Mouse (Mus musculus): ENCODE data around the gene Ankrd42. TPM values are rescaled to one million over a fixed set of nuclear protein-coding genes. Genes with fewer than 3 reads are reported as not detected.

Gene Ankrd42
- total and polyA plus RNA-seq, 3 experiments, result 0.14 to 0.68 (median 0.26) TPM

- Histone ChIP-seq H3K4me3 (replicated peaks in 1 of 3; ENCODE audit: low read depth in 2 of 3, low read length in 2 of 3, poor library complexity in 1 of 3) (peak within 1 kb of the TSS; percentile 88 to 98 (median 91)), H3K4me1 (ENCODE audit: control insufficient read depth in 1 of 2, insufficient read depth in 2 of 2) (peaks cover 4 to 22% of the 10 kb centered on the region in 2 experiments; a peak in 3 of 4 replicates), H3K9ac (ENCODE audit: insufficient read depth, low read depth) (peak within 1 kb of the TSS; percentile 99), H3K9me3 (replicated peaks; ENCODE audit: low read length) (peaks cover 4% of the 10 kb centered on the region), H3K27me3 (replicated peaks) (peaks cover 4% of the 10 kb centered on the region), H3K79me2 (replicated peaks; ENCODE audit: control insufficient read depth, extremely low read depth, insufficient read depth, poor library complexity, severe bottlenecking) (peaks cover 32% of the 10 kb centered on the region), H3K27ac (ENCODE audit: insufficient read depth, low read depth) (peak within 1 kb of the TSS; percentile 74), H3K4me2 (ENCODE audit: insufficient read depth, low read depth, poor library complexity, severe bottlenecking) (peak within 1 kb of the TSS; percentile 67; the same call in 1 of the 2 replicates), H3K36me3 (replicated peaks in 1 of 2; ENCODE audit: control insufficient read depth in 1 of 2, insufficient read depth in 1 of 2, low read length in 1 of 2) (peaks cover 6 to 15% of the 10 kb centered on the region in 2 experiments)
- in situ Hi-C loops (cut with MboI; ENCODE audit: low pct_ligation_motif_present, low pct_unique_long_range_greater_than_20kb, low sequenced_read_pairs) (no loop called here), dilution Hi-C loops (cut with MboI; ENCODE audit: extremely low pct_ligation_motif_present, extremely low pct_unique_long_range_greater_than_20kb, low sequenced_read_pairs) (no loop called here)
- peak; percentile 98 for DNase-seq (ENCODE audit: extremely low read depth)
- peak; percentile 91 for TF ChIP-seq TCF12 (IDR thresholded peaks at IDR 0.05; ENCODE audit: low read depth, low read length)
- peak; percentile 12; the same call in 1 of the 2 replicates for TF ChIP-seq MEF2A (IDR thresholded peaks at IDR 0.05; ENCODE audit: borderline replicate concordance, low read depth, low read length)
- TF ChIP-seq MAFK (IDR thresholded peaks at IDR 0.05; ENCODE audit: insufficient replicate concordance, low read length), result no peak
- no peak for TF ChIP-seq MYC (IDR thresholded peaks at IDR 0.05; ENCODE audit: low read depth, low read length)
- TF ChIP-seq HCFC1 (IDR thresholded peaks at IDR 0.05; ENCODE audit: low read depth, low read length), result peak; percentile 34
- 0 out of 2 replicates have a peak, but pooled peaks have one; percentile 81 for TF ChIP-seq UBTF (IDR thresholded peaks at IDR 0.05; ENCODE audit: low read depth, low read length)
- TF ChIP-seq E2F4 (IDR thresholded peaks at IDR 0.05; ENCODE audit: insufficient replicate concordance, low read depth, low read length), result no peak
- peak; percentile 95 for TF ChIP-seq ZMIZ1 (IDR thresholded peaks at IDR 0.05; ENCODE audit: low read depth, low read length)
- no peak for TF ChIP-seq GABPA (IDR thresholded peaks at IDR 0.05; ENCODE audit: insufficient replicate concordance, low read depth, low read length)
- TF ChIP-seq IRF4 (IDR thresholded peaks at IDR 0.05; ENCODE audit: low read depth, low read length), result peak; percentile 12; the same call in 1 of the 2 replicates
- TF ChIP-seq SMC3 (IDR thresholded peaks at IDR 0.05; ENCODE audit: low read depth, low read length), result no peak
- TF ChIP-seq ZC3H11A (IDR thresholded peaks at IDR 0.05; ENCODE audit: low read depth, low read length), result peak; percentile 35; the same call in 1 of the 2 replicates
- no peak for TF ChIP-seq CHD1 (IDR thresholded peaks at IDR 0.05; ENCODE audit: low read depth, low read length)
- TF ChIP-seq NRF1 (IDR thresholded peaks at IDR 0.05; ENCODE audit: low read depth, low read length), result peak; percentile 66
- TF ChIP-seq TBP (conservative IDR thresholded peaks at IDR 0.05; ENCODE audit: low read depth, low read length), result peak; percentile 77
- TF ChIP-seq MXI1 (IDR thresholded peaks at IDR 0.05; ENCODE audit: low read depth, low read length), result peak; percentile 63; the same call in 1 of the 2 replicates
- TF ChIP-seq ELF1 (IDR thresholded peaks at IDR 0.05; ENCODE audit: low read depth, low read length), result peak; percentile 92
- TF ChIP-seq NELFE (IDR thresholded peaks at IDR 0.05; ENCODE audit: low read depth, low read length), result peak; percentile 97
- no peak for TF ChIP-seq ZKSCAN1 (IDR thresholded peaks at IDR 0.05; ENCODE audit: borderline replicate concordance, low read depth, low read length)
- peak; percentile 94 for TF ChIP-seq POLR2AphosphoS2 (IDR thresholded peaks at IDR 0.05; ENCODE audit: low read depth, low read length)
- peak; percentile 41; the same call in 1 of the 2 replicates for TF ChIP-seq MAZ (IDR thresholded peaks at IDR 0.05; ENCODE audit: low read depth, low read length)
- TF ChIP-seq RAD21 (IDR thresholded peaks at IDR 0.05; ENCODE audit: low read depth, low read length), result no peak
- peak; percentile 97 for TF ChIP-seq CHD2 (IDR thresholded peaks at IDR 0.05; ENCODE audit: low read length)
- peak; percentile 98 for TF ChIP-seq POLR2A (IDR thresholded peaks at IDR 0.05; ENCODE audit: low read depth, low read length)
- TF ChIP-seq SIN3A (IDR thresholded peaks at IDR 0.05; ENCODE audit: low read length), result peak; percentile 76
- TF ChIP-seq JUND (conservative IDR thresholded peaks at IDR 0.05; ENCODE audit: low read depth, low read length), result no peak
Observed at GRCm38 (mm10) chr7:92669507-92670471, 32.8 kb upstream of the Ankrd42 start, which contains the start of gene Pcf11. Gene Pcf11, minus strand, starts transcription at chr7:92669934.

Measured in CH12.LX (cell line).